Mouse (Mus musculus) forebrain, embryonic 12.5 days (tissue): Measurements from ENCODE around the gene Ankrd17. TPM values are rescaled to one million over a fixed set of nuclear protein-coding genes. Genes with fewer than 3 reads are reported as not detected.

Experiments
- ATAC-seq: fragments of 200-750 bp; cut with Nextera tagmentation; 2 replicates; pipeline ENCODE4 v1.8.0; 2017; ENCODE audit warnings: moderate TSS enrichment; ENCODE audit not compliant: low FRiP score
- H3K27ac ChIP-seq: fragments of 300-500 bp; sonication (generic); 2 replicates; pipeline ENCODE4 v1.5.1; 2016; ENCODE audit warnings: mild to moderate bottlenecking
- H3K27me3 ChIP-seq: fragments of 300-500 bp; sonication (generic); 2 replicates; pipeline ENCODE4 v1.6.1; 2016; ENCODE audit warnings: mild to moderate bottlenecking
- H3K36me3 ChIP-seq: fragments of 300-500 bp; sonication (generic); replicated peaks from 2 replicates; pipeline ENCODE4 v1.6.1; 2016; ENCODE audit warnings: mild to moderate bottlenecking
- H3K4me1 ChIP-seq: fragments of 300-500 bp; sonication (generic); 2 replicates; pipeline ENCODE4 v1.6.1; 2016
- H3K4me2 ChIP-seq: fragments of 300-500 bp; sonication (generic); 2 replicates; pipeline ENCODE4 v1.6.1; 2016; ENCODE audit warnings: mild to moderate bottlenecking, moderate library complexity
- H3K4me3 ChIP-seq: fragments of 300-500 bp; sonication (generic); replicated peaks from 2 replicates; pipeline ENCODE4 v1.5.1; 2016; ENCODE audit warnings: mild to moderate bottlenecking
- H3K9ac ChIP-seq: fragments of 300-500 bp; sonication (generic); 2 replicates; pipeline ENCODE4 v1.6.1; 2016; ENCODE audit warnings: mild to moderate bottlenecking
- H3K9me3 ChIP-seq: fragments of 300-500 bp; sonication (generic); 2 replicates; pipeline ENCODE4 v1.6.1; 2016
- WGBS: fragments of 180-500 bp; shearing (Covaris S2); methylation state at CpG from one replicate; pipeline ENCODE4 v1.1.7; 2016; 5-methylcytosine and 5-hydroxymethylcytosine counted together
- polyA plus RNA-seq: library from polyadenylated mRNA; unstranded; fragments of >200 nt; fragmentation: Nextera tagmentation; extraction: Ambion mirVana; gene quantifications from 2 replicates; pipeline ENCODE4 v1.2.1, GENCODE M21; 2016

The Ankrd17 gene
- polyA plus RNA-seq, 1 experiment from 2014 or later: 32.8 TPM

DNA sequence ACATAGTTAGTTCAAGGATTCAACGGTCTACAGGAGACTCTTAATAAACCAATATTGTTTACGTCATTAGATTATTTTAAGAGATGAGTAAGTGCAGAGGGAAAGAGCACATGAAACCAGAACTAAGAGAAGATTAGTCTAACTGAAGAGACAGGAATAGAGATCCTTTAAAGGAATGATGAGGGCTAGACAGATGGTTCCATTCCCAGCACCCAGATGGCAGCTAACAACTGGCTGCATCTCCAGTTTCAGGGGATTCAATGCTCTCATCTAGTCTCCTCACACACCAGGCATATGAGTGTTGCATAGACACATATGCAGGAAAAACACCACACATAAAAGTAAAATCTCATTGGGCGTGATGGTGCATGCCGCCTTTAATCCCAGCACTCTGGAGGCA, 133.1 kb downstream of the Ankrd17 start:
- H3K36me3 ChIP-seq: peaks cover 86% of the 10 kb centered on the region
- no peak overlapping the region for H3K9ac ChIP-seq
- H3K27ac ChIP-seq: no peak overlapping the region
- no peaks in the 10 kb centered on the region for H3K9me3 ChIP-seq
- H3K4me1 ChIP-seq: no peaks in the 10 kb centered on the region
- H3K27me3 ChIP-seq: no peaks in the 10 kb centered on the region
- no peak for ATAC-seq
- H3K4me3 ChIP-seq: no peak overlapping the region
- WGBS: 97% methylated on average over 4 of the region's 4 CpGs
- H3K4me2 ChIP-seq: no peak overlapping the region

DNA sequence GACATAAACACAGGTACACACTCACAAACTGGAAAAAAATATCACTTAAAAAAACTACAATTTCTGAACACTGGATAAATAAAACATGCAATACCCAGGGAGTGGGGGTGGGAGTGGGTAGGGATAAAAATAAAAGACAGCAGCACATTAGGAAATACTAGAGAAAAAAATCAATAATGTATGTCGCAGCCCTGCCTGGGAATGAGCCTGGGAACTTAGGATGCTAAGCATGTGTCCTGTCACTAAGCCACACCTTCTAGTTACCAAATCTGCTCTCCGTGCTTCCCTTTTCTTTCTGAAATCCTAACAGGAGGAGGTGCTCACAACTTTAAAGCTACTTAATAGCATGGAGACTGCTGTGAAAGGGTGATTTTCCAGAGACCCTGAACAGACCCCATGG, 136.6 kb downstream of the Ankrd17 start:
- Histone ChIP-seq H3K4me2 (no peak overlapping the region), H3K9ac (no peak overlapping the region), H3K9me3 (no peaks in the 10 kb centered on the region), H3K36me3 (peaks cover 71% of the 10 kb centered on the region), H3K27me3 (no peaks in the 10 kb centered on the region), H3K4me3 (no peak overlapping the region), H3K4me1 (no peaks in the 10 kb centered on the region), H3K27ac (no peak overlapping the region)
- no peak for ATAC-seq
- 84% methylated on average over 2 of the region's 2 CpGs for WGBS

DNA sequence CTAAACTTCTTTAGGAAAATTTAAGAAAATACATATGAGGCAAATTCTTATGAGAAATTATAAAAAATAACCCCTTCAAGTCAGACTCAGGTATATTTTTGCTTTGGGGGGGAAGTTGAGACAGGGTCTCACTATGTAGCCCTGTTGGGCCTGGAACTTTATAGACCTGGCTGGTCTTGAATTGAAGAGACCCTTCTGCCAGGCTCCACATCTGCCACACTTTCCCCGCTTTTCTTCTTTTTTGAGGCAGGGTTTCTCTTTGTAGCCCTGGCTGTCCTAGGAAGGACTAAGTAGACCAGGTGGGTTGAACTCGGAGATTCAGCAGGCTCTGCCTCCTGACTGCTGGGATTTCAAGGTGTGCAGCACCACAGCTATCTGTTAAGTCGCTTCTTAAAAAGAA, 139.7 kb downstream of the Ankrd17 start:
- Histone ChIP-seq H3K4me1 (peaks cover 8% of the 10 kb centered on the region), H3K9ac (no peak overlapping the region), H3K27me3 (no peaks in the 10 kb centered on the region), H3K4me2 (no peak overlapping the region), H3K36me3 (peaks cover 49% of the 10 kb centered on the region), H3K4me3 (no peak overlapping the region), H3K27ac (no peak overlapping the region), H3K9me3 (no peaks in the 10 kb centered on the region)
- WGBS: 92% methylated on average over 3 of the region's 3 CpGs
- no peak for ATAC-seq

DNA sequence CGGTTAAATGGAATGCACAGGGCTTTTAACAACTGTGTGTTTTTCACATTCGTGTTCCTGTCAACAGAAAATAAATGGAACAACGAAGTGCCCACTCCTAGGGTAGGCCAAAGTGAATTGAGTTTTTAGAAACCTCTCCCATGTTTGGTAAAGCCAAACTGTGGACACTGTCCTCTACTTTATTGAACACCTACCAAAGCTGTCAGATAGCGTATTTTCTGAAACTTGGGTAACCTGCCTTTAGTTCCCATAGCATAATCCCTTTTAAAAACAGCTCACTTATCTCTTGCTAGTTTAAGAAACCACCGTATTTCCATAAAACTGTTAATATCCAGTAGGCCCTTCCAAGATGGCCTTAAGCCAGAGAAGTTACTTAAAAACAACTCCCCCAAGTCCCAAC, 141.6 kb downstream of the Ankrd17 start:
- H3K4me1 ChIP-seq: peaks cover 8% of the 10 kb centered on the region
- H3K27ac ChIP-seq: no peak overlapping the region
- WGBS: 90% methylated on average over 5 of the region's 5 CpGs
- H3K27me3 ChIP-seq: no peaks in the 10 kb centered on the region
- no peaks in the 10 kb centered on the region for H3K9me3 ChIP-seq
- no peak overlapping the region for H3K9ac ChIP-seq
- no peak overlapping the region for H3K4me2 ChIP-seq
- no peak overlapping the region for H3K4me3 ChIP-seq
- peaks cover 37% of the 10 kb centered on the region for H3K36me3 ChIP-seq
- ATAC-seq: no peak

DNA sequence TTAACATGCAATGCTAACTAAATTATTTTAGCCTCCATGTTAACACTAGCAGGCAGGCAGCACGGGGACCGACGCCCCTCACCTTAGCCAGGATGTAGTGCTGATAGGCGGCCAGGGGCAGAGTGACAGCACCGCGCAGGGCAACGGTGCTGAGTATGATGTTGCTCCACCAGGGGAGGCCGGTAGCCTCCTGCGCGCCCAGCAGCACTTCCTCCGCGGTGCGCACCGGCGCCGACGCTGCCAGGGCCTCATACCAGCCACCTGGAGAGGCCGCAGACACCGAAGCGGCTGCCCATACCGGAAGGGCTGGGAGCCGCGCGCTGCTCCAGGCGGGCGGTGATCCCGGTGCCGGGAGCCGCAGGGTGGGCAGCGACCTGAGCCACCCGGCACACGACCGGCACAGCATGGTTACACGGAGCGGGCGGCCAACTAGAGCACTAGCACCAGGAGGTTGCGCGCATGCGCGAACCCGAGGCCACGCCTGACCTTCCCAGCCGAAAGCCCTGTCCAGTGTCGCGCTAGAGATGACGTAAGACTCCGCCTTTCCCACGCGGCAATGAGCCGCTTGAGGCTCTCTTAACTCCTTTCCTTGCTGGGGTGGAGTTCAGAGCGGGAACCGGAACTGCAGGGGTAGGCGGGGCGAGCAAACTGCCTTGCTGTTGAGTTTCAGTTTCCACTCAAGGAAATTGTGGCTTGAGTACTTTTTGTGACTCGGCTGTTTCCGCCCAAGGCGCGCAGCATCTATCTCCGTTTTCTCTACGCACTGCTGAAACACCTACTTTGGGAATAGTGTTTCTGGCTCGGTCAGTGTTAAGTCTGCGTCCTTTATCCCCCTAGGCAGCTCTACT, 142.6 kb downstream of the Ankrd17 start, which contains the start of gene Cox18:
Cox18 (minus strand) TSS at position 468 of the 848 bp plus-strand sequence.
- Histone ChIP-seq H3K9me3 (no peaks in the 10 kb centered on the region), H3K9ac (peak within 1 kb of the TSS; percentile 82), H3K27me3 (no peaks in the 10 kb centered on the region), H3K27ac (peak within 1 kb of the TSS; percentile 85), H3K36me3 (peaks cover 33% of the 10 kb centered on the region), H3K4me2 (peak within 1 kb of the TSS; percentile 65), H3K4me3 (peak within 1 kb of the TSS; percentile 78), H3K4me1 (peaks cover 8% of the 10 kb centered on the region)
- under 1% methylated on average over 62 of the region's 62 CpGs for WGBS
- peak; percentile 98 for ATAC-seq

DNA sequence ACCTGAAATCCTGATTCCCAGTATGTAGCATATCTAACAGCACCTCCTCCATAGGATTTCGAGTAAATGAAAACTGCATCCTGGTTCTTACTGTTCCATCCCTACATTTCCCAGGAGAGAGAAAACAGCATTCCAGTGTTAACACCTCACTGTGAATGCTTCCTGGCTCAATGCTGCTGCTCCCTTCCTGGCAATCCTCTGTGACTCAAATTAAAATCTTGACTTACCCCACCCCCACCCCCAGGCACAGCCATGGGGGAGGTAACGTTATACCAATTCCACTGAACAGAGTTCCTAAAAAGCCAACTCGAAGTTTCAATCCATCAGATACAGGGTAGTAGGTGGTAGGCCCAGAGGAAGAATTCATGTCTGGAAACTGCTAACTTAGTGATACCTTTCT, 143.4 kb downstream of the Ankrd17 start:
- peak overlapping the region; percentile 78 for H3K4me3 ChIP-seq
- ATAC-seq: no peak; the same call in 1 of the 2 replicates
- H3K36me3 ChIP-seq: peaks cover 33% of the 10 kb centered on the region

DNA sequence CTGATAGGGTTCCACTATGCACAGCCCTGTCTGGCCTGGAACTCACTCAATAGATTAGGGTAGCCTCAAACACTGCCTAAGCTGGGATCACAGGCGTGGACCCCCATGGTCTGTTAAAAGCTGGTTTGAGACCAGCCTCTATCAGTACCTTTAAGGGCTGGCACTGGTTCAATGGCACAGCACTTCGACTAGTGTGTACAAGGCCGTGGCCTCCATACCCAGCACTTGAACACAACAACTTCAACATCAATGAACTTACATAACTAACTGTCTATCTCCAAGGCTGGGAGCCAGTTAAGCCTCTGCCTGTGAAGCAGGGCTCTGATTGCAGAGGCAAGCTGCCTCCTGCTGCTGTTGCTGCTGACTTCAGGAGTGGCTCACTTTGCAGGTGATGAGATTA, 148.6 kb downstream of the Ankrd17 start:
- 94% methylated on average over 3 of the region's 3 CpGs for WGBS

More for the DNA sequence above, 143.4 kb downstream of the Ankrd17 start:
- Histone ChIP-seq H3K9ac (peak overlapping the region; percentile 82), H3K4me2 (peak overlapping the region; percentile 65), H3K9me3 (no peaks in the 10 kb centered on the region), H3K27ac (no peak overlapping the region), H3K27me3 (no peaks in the 10 kb centered on the region), H3K4me1 (peaks cover 8% of the 10 kb centered on the region)
- 36% methylated on average over 3 of the region's 3 CpGs for WGBS

DNA sequence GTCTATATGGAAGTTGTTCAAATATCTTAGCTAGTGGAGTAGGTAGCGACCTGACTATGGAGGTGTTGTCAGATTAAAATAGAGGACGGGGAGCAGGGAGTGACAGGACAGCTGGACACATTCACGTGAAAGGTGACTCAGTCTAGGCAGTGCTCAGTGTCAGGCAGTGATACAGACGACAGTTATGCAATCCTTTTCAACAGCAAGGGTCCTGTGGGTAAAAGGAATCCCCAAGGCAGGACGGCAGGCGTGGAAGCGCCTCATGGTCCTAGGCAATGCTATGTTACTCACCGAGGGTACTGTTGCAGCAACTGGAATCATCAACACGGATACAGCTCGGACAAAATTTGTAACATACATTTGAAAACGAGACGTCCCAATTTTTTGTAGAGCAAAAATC, 149.2 kb downstream of the Ankrd17 start:
- H3K4me3 ChIP-seq: no peak overlapping the region
- no peak overlapping the region for H3K27ac ChIP-seq
- no peaks in the 10 kb centered on the region for H3K27me3 ChIP-seq
- no peaks in the 10 kb centered on the region for H3K4me1 ChIP-seq
- no peak overlapping the region for H3K4me2 ChIP-seq
- no peak for ATAC-seq
- WGBS: 95% methylated on average over 12 of the region's 12 CpGs
- peaks cover 47% of the 10 kb centered on the region for H3K36me3 ChIP-seq
- H3K9ac ChIP-seq: no peak overlapping the region
- H3K9me3 ChIP-seq: no peaks in the 10 kb centered on the region

More for the DNA sequence above, 148.6 kb downstream of the Ankrd17 start:
- Histone ChIP-seq H3K27ac (no peak overlapping the region), H3K36me3 (peaks cover 47% of the 10 kb centered on the region), H3K4me1 (peaks cover 4% of the 10 kb centered on the region), H3K9ac (no peak overlapping the region), H3K9me3 (no peaks in the 10 kb centered on the region), H3K4me3 (no peak overlapping the region), H3K4me2 (no peak overlapping the region), H3K27me3 (no peaks in the 10 kb centered on the region)
- ATAC-seq: no peak

DNA sequence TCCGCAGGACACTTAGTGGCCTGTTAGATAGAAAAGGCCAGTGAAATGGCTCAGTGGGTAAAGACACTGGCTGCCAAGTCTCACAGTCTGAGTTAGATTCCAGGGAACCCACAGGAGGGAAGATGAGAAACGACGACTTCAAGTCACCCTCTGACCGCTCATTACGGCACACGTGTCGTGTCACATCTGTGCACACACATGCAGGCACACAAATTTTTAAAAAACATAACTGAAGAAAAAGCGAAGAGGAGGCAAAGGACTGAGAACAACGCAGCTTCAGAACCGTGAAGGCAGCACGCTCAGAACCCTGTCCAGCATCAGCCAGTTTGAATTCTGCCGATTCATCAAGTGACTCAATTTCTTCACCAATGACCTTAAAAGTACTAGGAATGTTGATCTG, 153.0 kb downstream of the Ankrd17 start:
- Histone ChIP-seq H3K27ac (no peak overlapping the region), H3K9me3 (no peaks in the 10 kb centered on the region), H3K4me3 (no peak overlapping the region), H3K27me3 (no peaks in the 10 kb centered on the region), H3K4me2 (no peak overlapping the region), H3K9ac (no peak overlapping the region), H3K36me3 (peaks cover 32% of the 10 kb centered on the region), H3K4me1 (no peaks in the 10 kb centered on the region)
- 96% methylated on average over 12 of the region's 12 CpGs for WGBS
- no peak for ATAC-seq

DNA sequence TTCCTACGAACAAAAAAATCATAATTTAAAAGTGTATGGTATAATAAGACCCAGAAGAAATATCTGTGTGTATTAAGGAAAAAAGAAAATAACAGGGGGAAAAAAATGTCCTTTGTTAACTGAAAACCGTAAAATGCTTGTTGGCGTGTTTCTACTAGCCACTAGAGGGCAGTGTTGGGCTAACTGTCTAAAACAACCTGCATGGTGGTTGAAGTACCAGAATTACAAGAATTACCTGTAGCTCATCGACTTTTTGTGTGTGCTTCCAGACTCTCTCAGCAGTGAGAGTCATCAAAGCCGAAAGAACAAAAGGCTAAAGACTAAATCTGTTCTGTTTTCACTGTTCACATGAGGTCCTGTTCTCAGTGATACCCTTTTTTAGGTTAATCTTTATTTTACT, 163.2 kb downstream of the Ankrd17 start:
- no peaks in the 10 kb centered on the region for H3K36me3 ChIP-seq
- 27% methylated on average over 5 of the region's 5 CpGs for WGBS

DNA sequence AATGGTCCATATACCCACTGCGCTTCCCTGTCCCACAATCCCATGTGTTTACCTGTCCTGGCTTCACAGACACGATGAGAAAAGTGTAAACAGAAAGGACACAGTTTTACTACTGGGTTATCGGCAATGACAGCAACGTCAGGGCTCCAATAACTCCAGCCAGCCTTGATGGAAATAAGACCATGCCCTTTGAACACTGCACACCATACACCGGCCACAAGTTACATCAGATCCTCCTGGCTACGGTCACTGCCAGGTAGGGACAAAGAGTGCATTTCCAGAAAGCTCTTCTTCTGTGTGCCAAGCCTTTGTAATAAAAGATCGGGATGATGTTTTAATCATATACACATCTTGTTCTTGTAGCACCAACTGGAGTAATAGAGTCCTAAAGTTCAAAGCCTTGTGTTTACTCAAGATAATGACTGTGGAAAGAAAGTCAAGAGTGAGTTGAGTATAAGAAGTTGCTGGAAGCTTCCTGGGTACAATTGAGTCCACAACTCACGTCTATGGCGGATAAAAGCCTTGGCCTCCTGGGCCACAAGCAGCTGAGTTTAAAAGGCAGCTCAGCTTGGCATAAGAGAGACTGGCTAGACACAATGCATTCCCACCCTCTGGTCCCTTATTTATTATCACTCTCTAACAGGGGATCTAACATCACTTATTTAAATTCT, 163.8 kb downstream of the Ankrd17 start:
- no peaks in the 10 kb centered on the region for H3K9me3 ChIP-seq
- H3K4me3 ChIP-seq: no peak overlapping the region
- WGBS: 83% methylated on average over 9 of the region's 9 CpGs
- H3K27me3 ChIP-seq: no peaks in the 10 kb centered on the region
- H3K36me3 ChIP-seq: no peaks in the 10 kb centered on the region
- no peaks in the 10 kb centered on the region for H3K4me1 ChIP-seq
- no peak overlapping the region for H3K27ac ChIP-seq
- ATAC-seq: no peak
- no peak overlapping the region for H3K9ac ChIP-seq
- no peak overlapping the region for H3K4me2 ChIP-seq

More for the DNA sequence above, 163.2 kb downstream of the Ankrd17 start:
- ATAC-seq: peak; percentile 39; the same call in 1 of the 2 replicates
- H3K4me3 ChIP-seq: no peak overlapping the region
- H3K9ac ChIP-seq: no peak overlapping the region
- no peaks in the 10 kb centered on the region for H3K4me1 ChIP-seq
- H3K4me2 ChIP-seq: no peak overlapping the region
- H3K9me3 ChIP-seq: no peaks in the 10 kb centered on the region
- no peak overlapping the region for H3K27ac ChIP-seq
- H3K27me3 ChIP-seq: no peaks in the 10 kb centered on the region

DNA sequence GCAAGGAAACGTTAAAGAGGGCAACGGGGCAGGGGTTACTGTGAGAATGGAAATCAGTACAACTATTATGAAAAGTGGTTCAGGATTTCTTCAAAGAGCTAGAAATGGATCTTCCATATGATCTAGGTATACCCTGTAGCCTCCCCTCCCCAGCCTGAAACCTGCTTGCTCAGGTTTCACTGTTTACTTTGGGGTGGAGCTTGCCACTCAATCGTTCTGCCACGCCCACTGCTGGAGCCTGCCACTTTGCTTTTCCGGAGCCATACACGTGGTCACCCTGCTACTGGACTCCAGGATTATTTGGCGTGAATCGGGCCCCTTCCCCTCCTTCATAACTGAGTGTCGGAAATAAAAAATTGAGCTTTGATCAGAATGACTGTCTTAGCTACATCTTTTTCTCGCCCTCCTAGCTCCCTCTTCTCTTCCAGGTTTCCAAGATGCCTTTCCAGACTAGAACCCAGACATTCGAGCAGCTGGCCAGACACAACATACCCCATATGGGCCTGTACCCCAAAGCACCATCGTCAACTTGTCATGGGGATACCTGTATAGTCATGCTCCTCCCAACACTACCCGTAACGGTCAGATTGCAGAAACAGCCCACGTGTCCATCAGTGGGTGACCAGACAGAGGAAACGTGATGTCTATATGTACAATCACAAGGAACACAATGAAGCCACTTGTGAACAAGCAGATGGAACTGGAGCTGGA, 166.3 kb downstream of the Ankrd17 start:
- Histone ChIP-seq H3K9me3 (no peaks in the 10 kb centered on the region), H3K4me3 (no peak overlapping the region), H3K4me2 (no peak overlapping the region), H3K9ac (no peak overlapping the region), H3K36me3 (no peaks in the 10 kb centered on the region), H3K27ac (no peak overlapping the region), H3K4me1 (no peaks in the 10 kb centered on the region), H3K27me3 (no peaks in the 10 kb centered on the region)
- 65% methylated on average over 16 of the region's 16 CpGs for WGBS
- ATAC-seq: no peak
